Mouse (Mus musculus) B cell, adult 62 days (primary cell): ENCODE measurements around the gene Prss33. TPM values are rescaled to one million over a fixed set of nuclear protein-coding genes. Genes with fewer than 3 reads are reported as not detected.

Source experiments
- total RNA-seq: library from RNA; stranded (reverse); gene quantifications from 4 replicates; pipeline ENCODE4 v1.2.4, GENCODE M21; 2023

Gene Prss33
- total RNA-seq, result not detected in 4 replicates

DNA sequence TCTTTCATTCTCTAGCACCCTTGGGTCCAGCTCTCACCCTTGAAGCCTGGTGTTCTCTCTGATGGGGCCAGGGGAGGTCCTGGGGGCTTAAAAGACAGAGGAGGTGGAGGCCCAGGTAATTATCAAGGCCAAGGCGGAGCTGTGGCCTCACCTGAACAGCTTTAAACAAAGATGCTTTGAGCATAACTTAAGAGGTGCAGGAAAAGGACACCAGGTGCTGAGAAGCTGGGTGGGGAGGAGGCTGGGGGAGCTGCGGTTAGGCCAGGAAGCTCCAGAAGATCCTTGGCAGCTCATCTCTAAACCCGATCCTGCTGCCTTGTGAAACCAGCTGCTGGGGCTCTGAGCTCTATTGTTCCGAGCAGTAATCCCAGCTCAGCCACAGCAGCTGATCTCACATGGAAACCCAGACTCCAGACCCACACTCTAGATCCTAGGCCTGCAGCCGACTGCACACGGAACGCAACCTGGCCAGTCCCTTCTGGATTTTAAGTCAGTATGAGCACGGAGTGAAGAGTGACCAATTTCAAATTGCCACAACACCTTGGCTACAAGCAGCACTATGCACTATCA lies at the start of gene Prss33:
Gene Prss33, minus strand, starts transcription at position 51 of the 570 bp plus-strand sequence.

DNA sequence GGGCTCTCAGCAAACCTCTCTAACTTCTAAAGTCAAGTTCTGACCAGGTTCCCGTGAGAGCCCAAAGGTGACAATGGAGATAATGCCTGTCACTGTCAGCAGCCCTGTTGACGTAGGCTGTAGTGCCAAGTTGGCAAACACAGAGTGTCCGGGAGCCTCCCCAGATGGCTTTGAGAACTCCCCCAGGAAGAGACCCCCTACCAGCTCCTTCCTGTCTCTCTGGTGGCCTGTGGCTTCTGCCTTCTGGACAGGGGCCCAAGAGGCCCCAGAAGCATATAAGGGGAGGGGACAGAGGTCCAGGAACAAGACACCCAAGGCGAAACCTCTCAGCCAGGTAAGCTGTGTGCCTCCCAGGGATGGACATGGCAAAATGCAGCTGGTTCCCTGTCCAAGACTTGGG lies 44.7 kb upstream of the Prss33 start, which contains the start of the genes Dcpp1 and Dcpp2:
Gene Dcpp1, plus strand, starts transcription at position 301 of the 400 bp plus-strand sequence.
Gene Dcpp2, plus strand, starts transcription at position 305 of the 400 bp plus-strand sequence.

DNA sequence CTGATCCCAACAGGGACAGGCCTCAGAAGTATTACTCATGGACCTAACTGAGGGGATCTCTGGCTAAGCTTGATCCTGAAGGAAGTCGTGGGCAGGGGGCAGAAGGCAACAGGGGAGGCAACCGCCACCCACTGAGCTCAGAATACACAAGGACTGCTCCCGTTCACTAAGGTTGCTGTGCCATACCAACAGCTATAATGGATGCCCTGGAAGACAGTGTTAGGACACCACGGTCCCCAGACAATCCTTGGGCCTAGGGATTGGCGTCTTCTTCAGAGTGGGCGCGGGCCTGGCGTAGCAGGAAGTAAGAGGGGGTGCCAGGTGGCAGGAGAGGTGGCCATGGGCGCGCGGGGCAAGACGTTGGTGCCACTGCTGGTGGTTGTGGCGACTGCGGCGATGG lies 31.9 kb upstream of the Prss33 start, which contains the start of gene Prss21:
Gene Prss21, plus strand, starts transcription at position 301 of the 400 bp plus-strand sequence.

DNA sequence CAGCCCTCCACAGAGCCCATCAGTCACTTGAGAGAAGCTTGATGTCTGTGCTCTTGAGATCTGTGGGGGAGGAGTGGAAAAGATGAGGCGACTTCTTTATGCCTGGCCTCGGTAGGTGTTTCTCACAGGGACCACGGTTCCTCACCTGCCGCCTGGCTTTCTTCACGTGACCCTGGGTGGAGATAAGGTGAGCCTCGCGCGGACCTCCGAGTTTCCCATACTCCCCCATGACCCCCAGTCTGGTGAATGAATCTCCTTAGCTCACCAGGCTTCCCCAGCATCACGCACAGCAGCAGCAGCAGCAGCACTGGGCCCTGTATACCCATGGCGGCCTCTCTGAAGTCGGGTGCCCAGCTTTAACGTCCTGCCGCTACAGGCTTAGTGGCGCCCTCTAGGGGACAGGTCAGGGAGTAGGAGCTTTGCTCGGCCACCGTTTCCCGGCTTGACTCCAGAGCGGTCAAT lies 8.0 kb upstream of the Prss33 start, which contains the start of the genes Prss32 and Prss41:
Gene Prss32, plus strand, starts transcription at position 44 of the 462 bp plus-strand sequence.
Gene Prss41, minus strand, starts transcription at position 361 of the 462 bp plus-strand sequence.

DNA sequence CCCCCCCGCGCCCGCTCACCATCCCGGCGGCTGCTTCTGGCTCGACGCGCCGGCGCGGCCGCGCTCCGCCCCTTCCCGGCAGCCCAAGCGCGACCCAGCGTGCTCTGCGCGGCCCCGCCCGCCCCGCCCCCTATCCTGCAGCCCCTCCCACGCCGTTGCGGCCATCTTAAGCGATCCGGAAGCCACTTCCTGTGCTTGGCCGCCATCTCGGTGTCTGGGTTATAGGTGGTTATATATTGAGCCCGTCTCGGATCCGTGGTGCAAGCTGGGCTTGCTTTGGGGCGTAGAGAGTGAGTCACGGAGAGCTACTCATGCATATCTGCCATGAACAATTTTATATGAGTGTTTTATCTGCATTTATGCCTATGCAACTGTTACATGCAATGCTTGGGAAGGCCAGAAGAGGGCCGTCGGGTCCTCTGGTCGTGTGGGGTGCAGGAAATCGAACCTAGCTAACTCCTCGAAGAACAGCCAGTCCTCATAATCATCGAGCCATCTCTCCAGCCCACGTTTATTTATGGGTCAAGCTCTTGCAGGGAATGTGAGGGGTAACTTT lies 6.7 kb downstream of the Prss33 start, which contains the start of gene Elob:
Gene Elob, minus strand, starts transcription at position 73 of the 556 bp plus-strand sequence.

DNA sequence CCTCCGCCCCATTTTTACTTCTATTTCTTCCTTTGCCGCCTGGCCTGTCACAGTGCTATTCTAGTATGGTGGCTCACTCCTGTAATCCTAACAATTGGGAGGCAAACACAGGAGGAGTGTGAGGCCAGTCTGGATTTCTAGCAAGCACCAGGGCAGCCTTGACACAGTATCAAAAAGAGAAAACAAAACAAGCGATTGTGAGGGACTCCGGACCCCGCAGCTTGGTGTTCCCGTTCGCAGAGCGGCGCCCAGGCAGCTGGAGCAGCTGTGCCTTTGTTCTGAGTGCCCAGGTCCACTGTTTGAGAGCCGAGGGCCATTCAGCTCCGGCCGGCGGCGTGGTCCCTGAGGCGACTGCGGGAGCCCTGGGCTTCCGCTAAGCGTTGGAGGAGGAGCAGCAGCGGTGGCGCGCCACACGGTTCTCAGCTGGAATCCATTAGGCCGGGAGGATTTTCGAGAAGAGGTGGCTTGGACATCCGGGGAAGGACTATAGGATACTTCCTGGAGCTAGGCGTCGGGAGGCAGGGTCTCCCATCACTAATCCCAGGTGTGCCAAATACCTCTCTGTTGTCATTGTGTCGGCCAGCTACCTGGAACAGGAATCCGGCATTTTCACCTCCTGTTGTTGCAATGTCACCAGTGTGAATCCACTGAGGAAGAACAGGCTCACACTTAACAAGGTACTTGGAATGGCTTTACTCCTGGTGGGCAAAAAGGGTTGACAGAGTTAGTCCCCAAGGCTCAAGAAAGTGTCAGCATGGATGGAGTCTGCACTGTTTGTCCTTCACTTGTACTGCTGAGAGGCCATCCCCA lies 45.4 kb downstream of the Prss33 start, which contains the start of gene Srrm2:
Gene Srrm2, plus strand, starts transcription at position 264 of the 810 bp plus-strand sequence.

DNA sequence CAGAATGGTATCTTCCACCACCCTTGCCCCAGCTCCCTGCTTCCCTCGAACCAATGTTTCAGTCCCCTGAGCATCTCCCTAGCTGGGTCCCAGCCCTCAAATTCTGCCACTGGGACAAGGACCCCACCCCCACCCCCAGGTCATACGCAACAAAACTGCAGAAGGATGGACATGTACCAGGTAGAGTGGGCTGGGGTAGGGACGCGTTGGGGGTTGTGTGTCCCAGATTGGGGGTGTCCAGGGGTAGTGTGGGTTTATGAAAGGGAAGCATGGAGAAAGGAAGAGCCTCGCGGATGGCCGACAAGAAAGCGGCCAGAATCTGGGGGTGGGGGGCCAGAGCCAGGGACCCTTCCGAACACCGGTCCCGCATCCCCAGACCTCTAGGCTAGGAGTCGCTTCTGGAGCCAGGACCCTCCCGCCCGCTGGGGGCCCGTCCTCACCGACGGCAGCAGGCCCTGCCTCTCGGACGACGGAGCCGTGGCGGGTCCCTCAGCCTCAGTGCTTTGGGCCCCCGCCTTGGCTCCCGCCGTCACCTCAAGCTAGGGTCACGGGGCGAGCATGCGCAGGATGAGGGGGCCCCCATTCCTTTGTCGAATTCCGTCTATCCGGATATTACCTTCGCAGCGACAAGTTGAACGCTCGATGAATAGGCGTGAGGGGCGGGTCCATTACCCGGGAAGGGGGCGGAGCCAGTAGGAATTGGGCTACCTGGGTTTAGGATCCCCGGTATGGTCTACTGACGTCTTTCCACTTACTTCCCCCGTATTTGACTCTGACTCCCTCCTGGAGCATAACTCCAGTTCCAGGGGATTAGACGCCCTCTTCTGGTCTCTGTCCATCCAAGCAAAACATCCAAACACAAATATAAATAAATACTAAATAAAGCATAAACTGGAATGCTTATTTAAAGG lies 50.0 kb downstream of the Prss33 start, which contains the start of gene Flywch2:
Gene Flywch2, minus strand, starts transcription at position 521 of the 911 bp plus-strand sequence.

Other genes starting within 250 kb of the Prss33 start
- not detected in 4 replicates for gene Zfp13, start 236.6 kb downstream of the Prss33 start, total RNA-seq
- not detected in 4 replicates for gene Zscan10, start 235.2 kb downstream of the Prss33 start, total RNA-seq
- gene Mmp25, start 190.8 kb downstream of the Prss33 start, total RNA-seq, result 0.12 to 0.16 TPM in 2 of 4 replicates, not detected in the others
- 0.36 TPM in 1 of 4 replicates, not detected in the others for gene Bicdl2, start 175.6 kb downstream of the Prss33 start, total RNA-seq
- 38.2 to 46.6 TPM (median 40.7 TPM) in 4 replicates for gene Hcfc1r1, start 162.5 kb downstream of the Prss33 start, total RNA-seq
- gene Thoc6, start 162.2 kb downstream of the Prss33 start, total RNA-seq, result 23.1 to 32.2 TPM (median 25.4 TPM) in 4 replicates
- 14.4 to 18.6 TPM (median 16.4 TPM) in 4 replicates for gene Tnfrsf12a, start 158.6 kb downstream of the Prss33 start, total RNA-seq
- gene Cldn6, start 156.8 kb downstream of the Prss33 start, total RNA-seq, result not detected in 4 replicates
- not detected in 4 replicates for gene Cldn9, start 152.0 kb downstream of the Prss33 start, total RNA-seq
- gene 1520401A03Rik, start 113.3 kb downstream of the Prss33 start, total RNA-seq, result not detected in 4 replicates
- gene Pkmyt1, start 109.7 kb downstream of the Prss33 start, total RNA-seq, result 35.2 to 41.8 TPM (median 38.7 TPM) in 4 replicates
- gene Paqr4, start 95.2 kb downstream of the Prss33 start, total RNA-seq, result 0.52 to 2.1 TPM (median 1.5 TPM) in 4 replicates
- 0.37 TPM in 1 of 4 replicates, not detected in the others for gene Kremen2, start 90.2 kb downstream of the Prss33 start, total RNA-seq
- gene Flywch1, start 64.5 kb downstream of the Prss33 start, total RNA-seq, result 26.3 to 31.2 TPM (median 27.9 TPM) in 4 replicates
- not detected in 4 replicates for gene Flywch2, start 50.0 kb downstream of the Prss33 start, total RNA-seq
- 1,370 to 1,448 TPM (median 1,386 TPM) in 4 replicates for gene Srrm2, start 45.5 kb downstream of the Prss33 start, total RNA-seq
- gene Elob, start 6.9 kb downstream of the Prss33 start, total RNA-seq, result 153 to 167 TPM (median 160 TPM) in 4 replicates
- not detected in 4 replicates for gene Prss32, start 7.8 kb upstream of the Prss33 start, total RNA-seq
- gene Prss41, start 8.1 kb upstream of the Prss33 start, total RNA-seq, result 0.64 to 0.75 TPM (median 0.66 TPM) in 3 of 4 replicates, not detected in the other
- gene Prss21, start 32.0 kb upstream of the Prss33 start, total RNA-seq, result not detected in 4 replicates
- gene Dcpp1, start 44.8 kb upstream of the Prss33 start, total RNA-seq, result not detected in 4 replicates
- gene Dcpp2, start 44.8 kb upstream of the Prss33 start, total RNA-seq, result not detected in 4 replicates
- not detected in 4 replicates for gene Dcpp3, start 81.4 kb upstream of the Prss33 start, total RNA-seq
- not detected in 4 replicates for gene Sbp, start 105.6 kb upstream of the Prss33 start, total RNA-seq
- gene Sbpl, start 119.2 kb upstream of the Prss33 start, total RNA-seq, result not detected in 4 replicates
- not detected in 4 replicates for gene Prss30, start 144.5 kb upstream of the Prss33 start, total RNA-seq
- not detected in 4 replicates for gene Prss22, start 162.0 kb upstream of the Prss33 start, total RNA-seq
- not detected in 4 replicates for gene Prss27, start 202.1 kb upstream of the Prss33 start, total RNA-seq
- gene Kctd5, start 237.4 kb upstream of the Prss33 start, total RNA-seq, result 29.6 to 31.8 TPM (median 29.9 TPM) in 4 replicates